ENCODE assay signal across 20 mouse cellular contexts in the genomic region with DNA sequence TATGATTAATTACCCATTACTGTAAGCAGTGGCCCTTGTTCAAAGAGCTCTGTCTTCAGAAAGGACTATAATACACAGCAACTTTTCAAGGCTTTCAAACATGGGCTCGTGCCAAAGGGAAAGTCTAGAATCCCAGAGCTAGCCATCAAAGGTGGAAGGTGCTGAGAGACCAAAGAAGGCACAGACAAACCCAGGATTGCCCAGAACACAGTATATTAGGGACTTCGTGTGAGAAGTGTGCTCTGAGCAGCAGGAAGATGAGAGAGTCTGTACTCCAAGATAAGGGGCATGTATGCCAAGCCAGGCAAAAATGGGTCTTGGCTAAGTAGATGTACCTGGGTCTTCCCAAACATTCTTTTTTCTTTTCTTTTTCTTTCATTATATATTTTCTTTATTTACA.
A peak's percentile ranks its signal among the peaks of the same experiment; 100 is the strongest.
DNase-seq lines count a peak whose midpoint lies in the region; ATAC-seq lines count a peak whose summit lies in the region.
"Had no signal": no experiment of that assay in that cellular context is flagged by ENCODE, and none has a peak within 500 bp of the region (broad histone marks: within the 10 kb centered on the region; RNA-seq: fewer than 3 reads in every experiment).

No protein-coding gene starts in this region.

- H3K36me3 ChIP-seq in liver, embryonic 11.5 days (ENCODE audit: control insufficient read depth, insufficient read depth, low read length): no peaks in the 10 kb centered on the region
- H3K36me3 ChIP-seq: embryonic facial prominence, embryonic 13.5 days; forebrain, embryonic 10.5 days; hindbrain, embryonic 13.5 days had no signal

- no peak overlapping the region; the same call in 1 of the 2 replicates for H3K4me2 ChIP-seq in liver, embryonic 11.5 days
- H3K4me2 ChIP-seq: embryonic facial prominence, embryonic 13.5 days; hindbrain, embryonic 13.5 days had no signal

- peak; percentile 85 for DNase-seq in MEL-GATA-1-ER (ENCODE audit: extremely low read depth, low read depth)
- DNase-seq in c-Kit-positive CD71-negative TER-119-negative erythroid progenitor cells, embryonic 14.5 days (ENCODE audit: low read depth): peak; percentile 14
- no peak for DNase-seq in liver, embryonic 11.5 days (ENCODE audit: low spot score)
- DNase-seq in right cerebral cortex, postnatal 10 days (ENCODE audit: low spot score in 2 of 2): no peak
- no peak for DNase-seq in urinary bladder, adult 2 months (ENCODE audit: low spot score)
- no peak for DNase-seq in lung, adult 18-20 months
- DNase-seq: cerebellum, adult 2 months; gastrocnemius, postnatal 10 days; heart, adult 18-20 months; kidney, adult 11 months; kidney, postnatal 10 days; left cerebral cortex, postnatal 4 days; lung, adult 2 months; thymus, adult 18-20 months had no signal

- no peak overlapping the region for H3K4me3 ChIP-seq in liver, embryonic 11.5 days (ENCODE audit: low read depth, low read length)
- H3K4me3 ChIP-seq: embryonic facial prominence, embryonic 13.5 days; forebrain, embryonic 10.5 days; hindbrain, embryonic 13.5 days; layer of hippocampus, adult 2 months had no signal

- no peaks in the 10 kb centered on the region for H3K9me3 ChIP-seq in liver, embryonic 11.5 days (ENCODE audit: control insufficient read depth, low read length)
- H3K9me3 ChIP-seq: embryonic facial prominence, embryonic 13.5 days; forebrain, embryonic 10.5 days; hindbrain, embryonic 13.5 days had no signal

- H3K4me1 ChIP-seq in liver, embryonic 11.5 days (replicated peaks; ENCODE audit: control insufficient read depth, insufficient read depth, low read length): peaks cover 15% of the 10 kb centered on the region
- H3K4me1 ChIP-seq: embryonic facial prominence, embryonic 13.5 days had no signal

- ATAC-seq in liver, embryonic 11.5 days (replicated peaks; ENCODE audit: low FRiP score): peak; percentile 84
- ATAC-seq in megakaryocyte-erythroid progenitor cell, adult 5-6 weeks (replicated peaks; ENCODE audit: low FRiP score, low TSS enrichment, poor library complexity, severe bottlenecking): peak; percentile 80
- ATAC-seq: midbrain, embryonic 16.5 days had no signal

- WGBS in liver, embryonic 11.5 days: 33% methylated on average over 2 of the region's 2 CpGs

- H3K27me3 ChIP-seq in liver, embryonic 11.5 days (replicated peaks; ENCODE audit: control insufficient read depth, insufficient read depth, low read length): no peaks in the 10 kb centered on the region
- H3K27me3 ChIP-seq: embryonic facial prominence, embryonic 13.5 days; hindbrain, embryonic 13.5 days had no signal

- no peak overlapping the region for H3K27ac ChIP-seq in liver, embryonic 11.5 days (ENCODE audit: low read depth, low read length)
- H3K27ac ChIP-seq: embryonic facial prominence, embryonic 13.5 days; forebrain, embryonic 10.5 days; hindbrain, embryonic 13.5 days; layer of hippocampus, adult 2 months had no signal

- no peak overlapping the region for H3K9ac ChIP-seq in liver, embryonic 11.5 days (ENCODE audit: low read depth, low read length)
- H3K9ac ChIP-seq: embryonic facial prominence, embryonic 13.5 days; hindbrain, embryonic 13.5 days had no signal

Comparison
In these comparisons a context has a peak if more than half of its experiments do, and no peak if none do; other contexts are left out.
1. DNase-seq: peak in MEL-GATA-1-ER (single experiment) and c-Kit-positive CD71-negative TER-119-negative erythroid progenitor cells, embryonic 14.5 days (single experiment); none in liver, embryonic 11.5 days (single experiment), right cerebral cortex, postnatal 10 days (0 of 2), urinary bladder, adult 2 months (single experiment) and lung, adult 18-20 months (0 of 2).